Mouse (Mus musculus): ENCODE measurements at regions not wholly inside any gene's neighbourhood (a gene's known extent, or its start where the extent isn't known, plus 50 kb on each side); places are given as distances from the start of the nearest gene placed in this dataset.

DNA sequence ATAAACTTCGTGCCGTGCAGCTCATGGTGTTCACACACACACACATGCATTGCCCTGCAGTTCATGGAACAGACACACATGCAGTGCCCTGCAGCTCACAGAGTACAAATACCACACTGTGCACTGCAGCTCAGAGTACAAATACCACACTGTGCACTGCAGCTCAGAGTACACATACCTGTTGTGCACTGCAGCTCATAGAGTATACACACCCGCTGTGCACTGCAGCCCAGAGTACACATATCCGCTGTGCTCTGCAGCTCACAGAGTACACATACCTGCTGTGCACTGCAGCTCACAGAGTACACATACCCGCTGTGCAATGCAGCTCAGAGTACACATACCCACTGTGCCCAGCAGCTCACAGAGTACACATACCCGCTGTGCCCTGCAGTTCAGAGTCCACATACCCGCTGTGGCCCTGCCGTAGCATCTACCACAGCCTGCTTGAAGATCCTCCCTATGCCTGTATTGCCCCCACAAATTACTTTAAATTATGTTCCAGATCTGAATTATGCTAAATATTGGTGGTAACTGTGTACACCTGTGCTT lies 451.9 kb downstream of the Fam198b start:
- H3K27me3 ChIP-seq (replicated peaks) = no peaks in the 10 kb centered on the region
- 81% methylated on average over 8 of the region's 8 CpGs for whole genome bisulfite sequencing

GRCm38 (mm10) chr3:80367972-80368371 lies 434.7 kb downstream of the Gria2 start:
- Histone ChIP-seq H3K36me3 (no peaks in the 10 kb centered on the region), H3K9ac (no peak overlapping the region), H3K4me1 (replicated peaks) (no peaks in the 10 kb centered on the region), H3K4me2 (no peak overlapping the region), H3K4me3 (no peak overlapping the region), H3K9me3 (replicated peaks) (no peaks in the 10 kb centered on the region), H3K27ac (ENCODE audit: poor library complexity, severe bottlenecking) (no peak overlapping the region), H3K27me3 (replicated peaks) (no peaks in the 10 kb centered on the region)
- ATAC-seq (ENCODE audit: insufficient number of reproducible peaks, low FRiP score) = no peak

More for the DNA sequence above, 451.9 kb downstream of the Fam198b start:
- H3K4me1 ChIP-seq (replicated peaks) = no peaks in the 10 kb centered on the region
- 0 out of 2 replicates have a peak, but pooled peaks have one; percentile 18 for ATAC-seq (ENCODE audit: insufficient number of reproducible peaks, low FRiP score)
- H3K36me3 ChIP-seq = no peaks in the 10 kb centered on the region
- no peak overlapping the region for H3K4me3 ChIP-seq
- no peak overlapping the region for H3K9ac ChIP-seq
- no peak overlapping the region for H3K27ac ChIP-seq (ENCODE audit: poor library complexity, severe bottlenecking)
- H3K4me2 ChIP-seq = no peak overlapping the region
- H3K9me3 ChIP-seq (replicated peaks) = no peaks in the 10 kb centered on the region

DNA sequence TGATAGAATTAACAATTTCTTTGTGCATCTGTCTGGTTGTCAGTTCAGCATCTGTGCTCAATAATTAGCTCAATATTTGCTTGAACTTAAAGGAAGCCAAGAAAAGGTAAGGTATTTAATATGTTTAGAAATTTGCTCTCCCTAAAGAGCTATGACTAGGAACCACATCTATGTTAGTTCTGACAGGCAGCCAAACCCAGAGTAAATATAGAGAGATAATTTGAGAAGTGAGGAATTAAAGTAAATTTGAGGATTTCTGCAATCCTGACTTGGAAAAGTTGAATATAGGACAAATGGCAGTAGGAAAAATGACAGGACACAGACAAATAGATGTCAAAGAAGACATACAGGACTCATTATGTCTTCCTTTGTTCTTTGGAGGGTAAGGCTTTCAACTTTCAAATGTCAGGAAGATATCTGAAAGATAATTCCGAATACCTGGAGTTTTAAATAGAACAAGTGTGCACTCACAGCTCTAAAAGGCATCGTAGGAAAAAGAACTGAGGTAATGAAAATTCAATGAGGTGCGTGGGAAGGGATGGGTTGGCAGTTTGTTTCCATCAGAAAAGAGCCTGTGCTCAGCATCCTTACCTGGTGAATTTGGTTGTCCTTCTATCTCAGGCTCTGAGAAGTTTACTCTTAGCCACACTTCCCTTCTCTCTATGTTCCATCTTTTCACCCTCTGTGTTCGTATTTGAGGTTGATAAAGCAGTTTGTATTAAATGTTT lies 433.3 kb downstream of the Gria2 start:
- H3K4me3 ChIP-seq = no peak overlapping the region
- 66% methylated on average over 4 of the region's 4 CpGs for WGBS
- no peaks in the 10 kb centered on the region for H3K27me3 ChIP-seq (replicated peaks)
- no peaks in the 10 kb centered on the region for H3K9me3 ChIP-seq (replicated peaks)
- no peak for ATAC-seq (ENCODE audit: insufficient number of reproducible peaks, low FRiP score)
- no peaks in the 10 kb centered on the region for H3K4me1 ChIP-seq (replicated peaks)
- no peak overlapping the region for H3K4me2 ChIP-seq
- H3K36me3 ChIP-seq = no peaks in the 10 kb centered on the region
- H3K9ac ChIP-seq = no peak overlapping the region
- no peak overlapping the region for H3K27ac ChIP-seq (ENCODE audit: poor library complexity, severe bottlenecking)

DNA sequence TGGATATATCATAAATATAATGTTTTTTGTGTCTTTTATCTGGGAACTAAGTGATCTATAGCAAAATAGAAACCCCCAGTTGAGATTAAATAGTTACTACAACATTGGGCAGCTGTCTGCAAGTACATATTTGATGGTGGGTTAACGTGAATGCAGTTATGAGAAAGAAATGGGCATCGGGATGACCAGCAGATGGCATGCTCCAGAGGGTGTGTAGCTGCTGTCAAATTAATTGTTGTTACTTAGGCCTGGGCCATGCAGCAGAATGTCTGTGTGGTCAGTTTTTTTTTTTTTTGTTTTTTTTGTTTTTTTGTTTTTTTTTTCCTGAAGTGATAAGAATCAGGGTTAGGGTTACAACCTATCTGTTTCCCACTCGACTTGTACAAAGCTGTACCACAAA lies 430.2 kb downstream of the Gria2 start:
- Histone ChIP-seq H3K27me3 (replicated peaks) (no peaks in the 10 kb centered on the region), H3K9me3 (replicated peaks) (no peaks in the 10 kb centered on the region), H3K4me3 (no peak overlapping the region), H3K4me1 (replicated peaks) (no peaks in the 10 kb centered on the region), H3K27ac (ENCODE audit: poor library complexity, severe bottlenecking) (no peak overlapping the region), H3K9ac (no peak overlapping the region), H3K36me3 (no peaks in the 10 kb centered on the region), H3K4me2 (no peak overlapping the region)
- no peak for ATAC-seq (ENCODE audit: insufficient number of reproducible peaks, low FRiP score)
- WGBS = 51% methylated on average over 3 of the region's 3 CpGs

DNA sequence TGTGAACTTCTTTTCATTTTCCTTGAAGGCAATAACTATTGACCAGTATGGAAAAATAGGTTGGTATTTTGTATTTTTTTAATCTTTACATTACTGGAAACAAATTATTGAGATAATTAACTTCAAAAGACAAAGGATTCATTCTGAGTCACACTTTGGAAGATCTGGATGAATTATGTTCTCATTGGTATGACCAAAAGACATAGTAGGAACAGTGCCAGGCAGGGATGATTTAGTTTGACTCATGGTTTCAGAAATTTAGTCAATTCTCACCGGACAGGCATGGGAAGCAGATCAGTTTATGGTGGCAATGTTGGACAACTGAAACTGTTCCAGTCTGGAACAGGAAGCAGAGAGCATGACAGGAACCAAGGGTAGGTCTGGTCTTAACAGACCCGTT lies 416.6 kb downstream of the Gria2 start:
- Histone ChIP-seq H3K27me3 (replicated peaks) (no peaks in the 10 kb centered on the region), H3K9me3 (replicated peaks) (no peaks in the 10 kb centered on the region), H3K36me3 (no peaks in the 10 kb centered on the region), H3K4me1 (replicated peaks) (no peaks in the 10 kb centered on the region), H3K4me2 (no peak overlapping the region), H3K9ac (no peak overlapping the region), H3K4me3 (no peak overlapping the region), H3K27ac (ENCODE audit: poor library complexity, severe bottlenecking) (no peak overlapping the region)
- ATAC-seq (ENCODE audit: insufficient number of reproducible peaks, low FRiP score) = no peak
- 84% methylated on average over 2 of the region's 2 CpGs for WGBS

DNA sequence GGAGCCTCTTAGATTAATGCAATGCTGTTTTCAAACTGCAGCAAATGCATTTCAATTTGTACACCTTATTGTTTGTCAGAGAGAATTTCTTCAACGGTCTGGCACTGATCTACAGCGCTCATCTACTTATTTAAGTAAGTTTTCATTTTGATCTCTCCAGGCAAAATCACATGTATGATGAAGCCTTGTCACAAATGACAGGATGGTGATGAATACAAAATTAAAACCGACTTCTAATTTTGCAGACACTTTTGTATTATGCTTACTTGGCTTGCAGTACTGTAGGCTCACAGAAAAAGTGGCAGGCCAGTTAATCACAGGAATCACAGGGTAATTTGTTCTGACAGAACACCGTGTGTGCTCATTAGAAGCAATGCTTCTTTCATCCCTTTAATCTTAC lies 406.4 kb downstream of the Gria2 start:
- H3K9me3 ChIP-seq (replicated peaks) = no peaks in the 10 kb centered on the region
- H3K9ac ChIP-seq = no peak overlapping the region
- H3K27me3 ChIP-seq (replicated peaks) = no peaks in the 10 kb centered on the region
- no peak overlapping the region for H3K4me2 ChIP-seq
- WGBS = 61% methylated on average over 4 of the region's 4 CpGs
- H3K36me3 ChIP-seq = no peaks in the 10 kb centered on the region
- no peak overlapping the region for H3K4me3 ChIP-seq
- no peak for ATAC-seq (ENCODE audit: insufficient number of reproducible peaks, low FRiP score)
- H3K4me1 ChIP-seq (replicated peaks) = no peaks in the 10 kb centered on the region
- H3K27ac ChIP-seq (ENCODE audit: poor library complexity, severe bottlenecking) = no peak overlapping the region

GRCm38 (mm10) chr3:80420453-80420852 lies 382.2 kb downstream of the Gria2 start:
- no peaks in the 10 kb centered on the region for H3K9me3 ChIP-seq (replicated peaks)

DNA sequence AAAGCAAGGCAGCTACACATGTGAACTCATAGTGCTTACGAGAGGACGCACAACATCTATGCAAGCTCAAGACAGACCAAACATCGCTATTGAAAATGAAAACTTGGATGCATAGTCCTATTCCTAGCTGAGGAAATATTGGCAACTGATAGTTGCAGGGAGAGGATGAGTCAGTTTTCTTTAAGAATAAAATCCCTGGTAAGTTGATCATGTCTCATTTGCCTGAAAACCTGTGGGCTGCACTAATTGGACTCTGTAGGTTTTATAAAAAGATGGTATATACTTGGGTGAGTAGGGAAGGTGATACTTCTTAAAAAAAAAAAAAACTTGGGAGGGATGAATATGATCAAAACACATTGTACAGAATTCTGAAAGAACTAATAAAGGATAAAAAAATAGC lies 381.2 kb downstream of the Gria2 start:
- Histone ChIP-seq H3K27ac (ENCODE audit: poor library complexity, severe bottlenecking) (no peak overlapping the region), H3K9me3 (replicated peaks) (no peaks in the 10 kb centered on the region), H3K27me3 (replicated peaks) (no peaks in the 10 kb centered on the region), H3K36me3 (no peaks in the 10 kb centered on the region), H3K4me3 (no peak overlapping the region), H3K9ac (no peak overlapping the region), H3K4me1 (replicated peaks) (no peaks in the 10 kb centered on the region), H3K4me2 (no peak overlapping the region)
- WGBS = 84% methylated on average over 3 of the region's 3 CpGs
- no peak for ATAC-seq (ENCODE audit: insufficient number of reproducible peaks, low FRiP score)

More at GRCm38 (mm10) chr3:80420453-80420852, 382.2 kb downstream of the Gria2 start:
- WGBS = 74% methylated on average over 3 of the region's 3 CpGs
- Histone ChIP-seq H3K4me1 (replicated peaks) (no peaks in the 10 kb centered on the region), H3K4me2 (no peak overlapping the region), H3K9ac (no peak overlapping the region), H3K4me3 (no peak overlapping the region), H3K27me3 (replicated peaks) (no peaks in the 10 kb centered on the region), H3K27ac (ENCODE audit: poor library complexity, severe bottlenecking) (no peak overlapping the region), H3K36me3 (no peaks in the 10 kb centered on the region)
- no peak for ATAC-seq (ENCODE audit: insufficient number of reproducible peaks, low FRiP score)

DNA sequence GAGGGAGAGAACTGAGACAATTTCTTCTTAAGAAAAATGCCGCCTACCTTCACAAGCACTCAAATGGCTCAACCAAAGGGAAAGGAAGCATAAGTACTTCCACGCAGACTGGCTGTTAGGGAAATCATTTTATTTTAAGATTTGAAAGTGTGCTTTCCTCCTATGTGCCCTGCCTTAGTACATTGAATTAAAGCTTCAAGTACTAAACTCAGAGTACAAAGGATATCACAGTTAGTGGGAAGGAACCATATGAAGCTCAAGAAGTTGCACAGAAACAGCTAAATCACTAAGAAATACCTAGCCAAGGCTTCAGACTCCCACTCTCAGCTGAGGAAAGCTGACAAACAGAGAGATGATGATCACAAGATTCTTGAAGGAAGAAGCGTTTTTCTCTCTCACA lies 380.5 kb downstream of the Gria2 start:
- no peaks in the 10 kb centered on the region for H3K27me3 ChIP-seq (replicated peaks)
- no peak overlapping the region for H3K9ac ChIP-seq
- no peak overlapping the region for H3K27ac ChIP-seq (ENCODE audit: poor library complexity, severe bottlenecking)
- no peak overlapping the region for H3K4me2 ChIP-seq
- no peaks in the 10 kb centered on the region for H3K9me3 ChIP-seq (replicated peaks)
- ATAC-seq (ENCODE audit: insufficient number of reproducible peaks, low FRiP score) = no peak
- H3K4me1 ChIP-seq (replicated peaks) = no peaks in the 10 kb centered on the region
- no peaks in the 10 kb centered on the region for H3K36me3 ChIP-seq
- whole genome bisulfite sequencing = 69% methylated on average over 3 of the region's 3 CpGs
- no peak overlapping the region for H3K4me3 ChIP-seq

GRCm38 (mm10) chr3:80422646-80423045 lies 380.0 kb downstream of the Gria2 start:
- Histone ChIP-seq H3K4me1 (replicated peaks) (no peaks in the 10 kb centered on the region), H3K4me3 (no peak overlapping the region), H3K4me2 (no peak overlapping the region), H3K9me3 (replicated peaks) (no peaks in the 10 kb centered on the region), H3K36me3 (no peaks in the 10 kb centered on the region), H3K9ac (no peak overlapping the region), H3K27me3 (replicated peaks) (no peaks in the 10 kb centered on the region), H3K27ac (ENCODE audit: poor library complexity, severe bottlenecking) (no peak overlapping the region)
- ATAC-seq (ENCODE audit: insufficient number of reproducible peaks, low FRiP score) = no peak
- 75% methylated on average over 4 of the region's 4 CpGs for WGBS
